ENCODE assay signal across 1 mouse cellular context in genomic region chr10:127282620-127283215, GRCm38 (mm10).
A peak's percentile ranks its signal among the peaks of the same experiment; 100 is the strongest.
TF ChIP-seq lines count a peak whose summit lies in the region.

No protein-coding gene starts in this region.

TF ChIP-seq in MEL, 35 proteins besides CTCF, POLR2A, EP300 and RAD21:
- TF ChIP-seq TAL1 (IDR thresholded peaks at IDR 0.05; ENCODE audit: low read length), result no peak
- TF ChIP-seq ZMIZ1 (IDR thresholded peaks at IDR 0.05; ENCODE audit: low read depth, low read length), result 0 out of 2 replicates have a peak, but pooled peaks have one; percentile 2
- TF ChIP-seq POLR2AphosphoS2 (IDR thresholded peaks at IDR 0.05; ENCODE audit: low read length), result peak; percentile 48; the same call in 1 of the 2 replicates
TF ChIP-seq in MEL: peak in this region for 2.
